Mouse (Mus musculus) c-Kit-positive CD71-negative TER-119-negative erythroid progenitor cells, embryonic 14.5 days (primary cell): ENCODE measurements around the gene Ube3a.
A peak's percentile ranks its signal among the peaks of the same experiment; 100 is the strongest.

Experiments used
- DNase-seq: peaks from one replicate; pipeline ENCODE4 v3.0.0-alpha.2; 2013; ENCODE audit warnings: low read depth

Gene Ube3a

DNA sequence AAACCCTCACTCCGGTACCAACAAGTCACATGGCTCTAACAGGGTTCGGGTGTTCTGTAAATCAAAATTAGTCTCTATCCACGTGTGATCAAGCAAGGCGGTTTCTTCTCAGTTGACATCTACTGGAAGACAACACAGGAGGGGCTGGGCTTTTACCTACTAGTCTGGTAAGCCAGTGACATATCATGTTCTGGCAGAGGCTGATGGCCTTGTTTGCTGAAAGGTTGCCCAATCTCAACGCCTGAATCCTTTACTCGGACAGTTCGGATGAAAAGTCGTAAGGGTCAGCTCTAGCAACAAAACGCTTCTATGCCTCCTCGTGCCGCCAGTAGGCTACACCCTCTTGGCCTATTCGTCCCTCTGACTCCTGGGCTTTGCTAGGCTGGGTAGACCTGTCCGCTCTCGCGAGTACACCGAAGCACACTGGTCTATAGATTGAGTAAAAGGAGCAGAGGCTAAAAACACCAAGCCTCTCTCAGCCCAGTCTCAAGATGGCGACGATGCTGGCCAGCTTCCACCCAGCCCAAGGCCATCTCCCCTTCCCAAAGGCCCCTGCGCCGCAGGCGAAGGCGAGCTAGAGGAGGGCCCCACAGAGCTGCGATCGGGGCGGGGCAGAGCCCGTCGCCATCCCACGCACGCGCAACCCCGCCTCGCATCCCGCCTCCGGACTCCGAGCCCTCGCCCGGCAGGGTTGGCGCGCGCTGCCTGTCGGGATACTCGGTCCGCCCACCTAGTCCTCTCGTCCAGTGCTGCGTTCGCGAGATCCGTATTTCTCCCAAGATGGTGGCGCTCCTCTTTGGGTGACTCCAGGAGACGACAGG, at the start of gene Ube3a:
Gene Ube3a (plus strand): TSS at position 706 of the 821 bp plus-strand sequence.
- DNase-seq: peak; percentile 87

DNA sequence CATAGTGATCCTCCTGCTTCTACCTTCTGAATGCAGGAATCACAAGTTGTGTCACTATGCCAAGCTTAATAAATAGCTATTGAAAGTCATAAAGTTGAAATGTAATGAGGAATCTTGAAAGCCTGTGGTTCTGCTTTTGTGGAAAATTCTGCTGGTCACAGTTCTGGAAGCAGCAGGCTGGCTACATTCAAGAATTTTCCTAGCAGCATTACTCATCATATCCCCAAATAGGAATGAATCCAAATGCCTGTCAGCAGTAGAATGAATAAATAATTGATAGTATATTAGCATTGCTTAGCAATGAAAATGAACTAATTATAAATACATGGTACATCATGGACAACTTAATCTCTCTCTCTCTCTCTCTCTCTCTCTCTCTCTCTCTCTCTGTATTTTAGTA, 35.7 kb upstream of the Ube3a start:
- no peak for DNase-seq

DNA sequence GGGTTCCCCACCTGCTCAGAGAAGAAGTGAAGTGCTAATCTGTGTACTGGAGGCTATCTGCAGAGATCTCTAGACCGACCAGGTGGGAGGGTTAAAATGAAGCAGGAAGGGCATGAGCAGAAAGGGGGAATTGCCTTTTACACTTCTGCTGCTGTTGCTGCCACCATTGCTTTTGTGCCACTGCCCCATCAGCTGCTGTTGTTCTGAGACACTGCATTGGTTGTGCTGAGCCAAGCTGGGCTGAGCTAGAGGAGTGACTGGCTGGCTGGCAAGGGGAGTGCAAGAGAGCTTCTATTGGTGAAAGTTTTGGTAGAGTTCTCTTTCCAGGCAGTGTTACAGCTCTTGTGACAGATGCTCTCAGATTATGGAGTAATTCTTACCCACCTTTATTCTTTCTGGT, 13.6 kb upstream of the Ube3a start:
- no peak for DNase-seq

DNA sequence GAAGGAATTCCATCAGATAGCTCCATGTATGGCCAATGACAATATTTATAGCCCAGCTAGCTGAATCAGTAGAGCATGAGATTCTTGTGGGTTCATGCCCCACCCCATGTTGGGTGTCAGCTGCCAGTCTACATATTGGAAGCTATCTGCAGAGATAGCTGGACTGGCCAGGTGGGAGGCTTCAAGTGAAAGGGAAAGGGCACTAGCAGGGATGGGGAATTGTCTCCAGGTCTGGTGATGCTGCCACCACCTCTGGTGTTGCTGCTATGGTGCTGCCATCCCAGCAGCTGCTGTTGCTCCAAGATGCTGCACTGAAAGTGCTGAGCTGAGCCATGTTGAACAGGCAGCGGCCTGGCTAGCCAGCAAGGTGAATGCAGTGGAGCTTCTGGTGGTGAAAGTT, 7.3 kb upstream of the Ube3a start:
- no peak for DNase-seq

DNA sequence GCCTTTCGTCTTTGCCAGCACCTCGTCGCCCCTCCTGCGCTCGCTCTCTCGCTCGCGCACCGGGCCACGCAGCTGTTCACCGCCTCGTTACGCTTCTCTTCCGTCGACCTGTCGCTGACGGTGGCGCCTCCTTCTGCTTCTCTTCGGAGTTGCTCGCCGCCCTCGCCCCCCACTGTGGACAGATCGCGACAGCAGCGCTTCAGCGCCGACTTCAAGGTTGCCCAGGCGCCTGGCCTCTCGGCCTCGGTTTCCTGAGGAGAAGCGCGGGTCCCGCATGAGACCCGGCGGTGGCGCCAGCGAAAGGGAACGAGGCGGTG, 274 bp downstream of the Ube3a start:
- DNase-seq: no peak

DNA sequence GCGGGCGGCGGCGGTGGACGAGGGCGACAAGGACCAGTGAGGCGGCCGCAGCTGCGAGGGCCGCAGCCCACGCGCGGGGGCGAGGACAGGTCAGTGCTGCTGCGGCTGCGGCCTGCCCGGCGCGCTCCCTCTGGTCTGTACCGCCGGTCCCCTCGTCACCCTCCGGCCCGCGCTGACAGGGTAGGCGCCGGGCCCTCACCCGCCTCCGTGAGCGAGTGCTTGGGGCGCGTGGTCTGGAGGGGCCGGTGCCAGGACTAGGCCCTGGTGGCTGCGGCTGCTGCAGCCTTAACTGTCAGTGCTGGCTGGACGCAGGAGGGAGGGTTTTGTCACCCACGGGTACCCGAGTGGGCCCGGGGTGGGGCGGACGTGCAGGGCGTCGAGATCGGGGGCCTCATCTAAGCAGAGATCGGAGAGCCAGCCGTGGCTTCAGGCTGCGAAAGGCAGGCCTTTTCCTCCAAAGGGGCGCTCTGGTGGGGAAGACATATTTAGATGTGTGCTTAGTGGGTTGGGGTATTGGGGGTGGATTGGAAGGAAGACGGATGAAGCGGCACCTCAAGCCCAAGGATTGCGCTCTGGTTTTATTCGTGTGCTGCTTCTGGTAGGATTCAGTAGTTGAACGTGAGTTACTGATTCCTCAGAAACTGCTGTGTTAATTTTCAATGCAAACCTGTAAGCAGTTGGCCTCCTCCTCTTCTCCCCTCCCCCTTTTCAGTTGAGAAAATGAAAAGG, 797 bp downstream of the Ube3a start:
- no peak for DNase-seq

DNA sequence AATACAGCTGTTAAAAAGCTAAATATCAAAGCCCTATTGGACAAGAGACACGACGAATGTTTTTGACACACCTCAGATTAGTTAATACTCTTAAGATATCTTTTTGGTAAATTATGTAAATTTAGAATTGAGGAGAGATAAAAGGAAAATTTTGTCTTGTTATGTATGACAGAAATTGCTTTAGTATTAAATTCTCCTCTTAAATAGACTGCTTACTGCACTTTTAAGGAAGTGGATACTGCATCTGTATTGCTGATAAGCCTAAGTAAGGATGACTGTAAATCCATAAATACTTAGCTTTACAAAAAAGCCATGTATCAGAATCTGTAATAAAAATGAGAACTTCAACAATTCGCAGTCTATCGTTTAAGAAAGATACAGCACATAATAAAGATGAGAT, 1.8 kb downstream of the Ube3a start:
- DNase-seq: no peak

DNA sequence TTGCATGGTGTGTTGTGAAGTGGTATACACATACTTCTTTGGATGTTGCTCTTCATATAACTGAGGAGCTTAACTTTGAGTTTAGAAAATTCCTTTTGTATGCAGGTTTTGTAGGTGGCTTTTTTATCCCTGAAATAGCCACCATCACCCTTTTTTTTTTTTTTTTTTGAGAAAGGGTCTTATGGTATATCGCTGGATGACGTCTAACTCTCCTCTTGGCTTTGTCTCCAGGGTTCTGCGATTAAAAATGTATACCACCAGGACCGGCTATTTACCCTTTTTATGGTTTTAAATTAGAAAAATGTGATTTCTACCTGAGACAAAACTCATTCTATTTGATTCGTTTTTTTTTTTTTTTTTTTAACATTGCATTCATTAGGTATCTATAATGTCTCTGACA, 2.2 kb downstream of the Ube3a start:
- DNase-seq: no peak

DNA sequence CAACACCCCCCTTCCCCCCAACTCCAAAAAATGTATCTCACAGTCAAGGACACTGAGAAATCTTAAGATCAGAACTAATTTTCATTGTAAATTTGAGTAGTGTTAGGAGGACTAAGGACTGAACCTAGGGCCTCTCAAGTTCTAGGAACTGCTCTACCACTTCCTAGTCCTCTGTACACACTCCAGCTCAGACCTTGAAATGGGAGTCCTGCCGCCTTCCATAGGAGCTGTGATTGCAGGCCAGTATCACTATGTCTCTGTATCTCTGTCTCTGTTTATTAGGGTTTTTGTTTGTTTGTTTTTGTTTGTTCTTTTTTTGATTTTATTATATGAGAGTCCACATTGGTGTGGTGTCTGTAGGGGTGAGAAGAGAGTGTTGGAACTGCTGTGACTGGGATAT, 3.4 kb downstream of the Ube3a start:
- no peak for DNase-seq

DNA sequence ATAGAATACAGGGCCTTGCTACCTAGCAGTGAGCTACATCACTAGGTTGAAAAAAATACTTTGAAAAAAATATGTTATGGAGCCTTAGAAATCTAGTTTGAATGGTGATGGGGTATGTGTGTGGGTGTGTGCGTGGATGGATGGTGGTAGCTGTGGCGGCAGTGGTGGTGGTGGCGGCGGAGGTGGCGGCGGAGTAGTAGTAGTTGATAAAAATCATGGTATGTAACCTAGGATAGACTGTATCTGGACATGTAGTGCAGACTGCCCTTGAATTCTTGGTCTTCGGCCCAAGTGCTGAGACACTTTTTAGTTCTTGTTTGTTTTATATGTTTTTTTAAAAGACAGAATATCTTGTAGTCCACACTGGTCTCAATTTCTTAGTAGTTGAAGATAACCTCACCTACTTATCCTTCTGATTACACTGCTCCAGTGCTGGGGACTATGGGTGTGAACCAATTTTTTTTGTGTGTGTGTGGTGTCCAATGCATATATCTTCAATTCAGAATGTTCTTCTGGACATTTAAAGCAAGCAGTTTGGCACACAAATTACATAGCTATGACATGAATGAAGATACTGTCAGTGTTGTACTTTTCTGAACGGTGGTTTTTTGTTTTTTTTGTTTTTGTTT, 6.3 kb downstream of the Ube3a start:
- no peak for DNase-seq

DNA sequence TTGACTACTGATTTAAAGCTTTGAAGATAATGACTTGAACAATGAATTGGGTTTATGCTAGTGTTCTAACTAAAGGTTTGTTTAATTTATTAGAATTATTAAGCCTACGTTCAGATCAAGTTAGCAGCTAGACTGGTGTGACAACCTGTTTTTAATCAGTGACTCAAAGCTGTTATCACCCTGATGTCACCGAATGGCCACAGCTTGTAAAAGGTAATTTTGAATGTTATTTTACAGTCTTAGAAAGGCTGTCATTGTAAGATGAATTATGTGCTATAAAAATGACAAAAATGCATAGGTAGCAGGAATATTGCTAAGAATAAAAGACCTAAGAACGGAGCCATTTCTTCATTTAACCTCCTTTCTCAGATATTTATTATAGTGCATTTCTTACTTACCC, 14.7 kb downstream of the Ube3a start:
- DNase-seq: no peak

DNA sequence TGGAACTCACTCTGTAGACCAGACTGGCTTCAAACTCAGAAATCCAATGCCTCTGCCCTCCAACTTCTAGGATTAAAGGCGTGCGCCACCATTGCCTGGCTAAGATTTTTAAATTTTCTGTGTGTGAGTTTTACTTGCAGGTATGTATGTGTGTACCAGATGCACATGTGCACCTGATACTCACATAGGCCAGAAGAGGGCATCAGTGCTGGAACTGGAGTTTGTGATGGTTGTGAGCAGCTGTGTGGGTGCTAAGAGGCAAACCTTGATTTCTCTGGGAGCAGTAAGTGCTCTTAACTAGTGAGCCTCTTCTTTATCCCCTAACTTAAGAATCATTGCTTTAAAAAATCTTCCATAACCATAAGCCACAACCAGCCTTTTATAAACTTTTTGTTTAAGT, 17.0 kb downstream of the Ube3a start:
- DNase-seq: no peak

DNA sequence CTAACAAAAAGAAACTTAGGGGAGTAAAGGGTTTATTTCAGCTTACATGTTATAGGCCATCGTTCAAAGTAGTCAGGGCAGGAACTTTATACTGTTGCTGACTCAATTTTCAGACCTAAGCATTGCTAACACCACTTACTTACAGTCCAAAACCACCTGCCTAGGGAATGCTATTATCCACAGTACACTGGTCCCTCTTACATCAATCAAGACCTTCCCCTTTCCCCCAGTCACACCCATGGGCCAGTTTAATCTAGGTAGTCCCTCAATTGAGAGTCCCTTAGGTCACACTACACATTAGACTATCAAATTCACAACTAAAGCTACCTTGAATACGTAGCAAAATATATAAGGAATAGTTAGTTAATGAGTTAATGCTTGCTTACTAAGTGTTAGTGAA, 24.8 kb downstream of the Ube3a start:
- no peak for DNase-seq

DNA sequence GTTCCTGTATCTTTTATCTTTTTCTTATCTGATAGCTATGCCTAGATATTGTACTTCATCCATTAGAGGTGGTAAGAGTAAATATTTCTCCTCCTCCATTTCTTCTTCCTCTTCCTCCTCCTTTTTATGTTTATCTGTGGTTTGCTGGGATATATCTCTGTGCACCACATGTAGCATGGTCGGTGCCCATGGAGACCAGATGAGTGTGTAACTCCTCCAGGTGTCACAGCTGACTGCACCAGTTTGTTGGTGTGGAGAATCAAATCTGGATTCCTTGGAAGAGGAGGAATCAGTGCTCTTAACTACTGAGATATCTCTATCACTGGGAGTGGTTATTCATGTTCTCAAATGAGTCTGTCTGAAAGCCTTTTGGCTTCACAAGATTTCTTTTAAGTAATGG, 37.0 kb downstream of the Ube3a start:
- DNase-seq: no peak

DNA sequence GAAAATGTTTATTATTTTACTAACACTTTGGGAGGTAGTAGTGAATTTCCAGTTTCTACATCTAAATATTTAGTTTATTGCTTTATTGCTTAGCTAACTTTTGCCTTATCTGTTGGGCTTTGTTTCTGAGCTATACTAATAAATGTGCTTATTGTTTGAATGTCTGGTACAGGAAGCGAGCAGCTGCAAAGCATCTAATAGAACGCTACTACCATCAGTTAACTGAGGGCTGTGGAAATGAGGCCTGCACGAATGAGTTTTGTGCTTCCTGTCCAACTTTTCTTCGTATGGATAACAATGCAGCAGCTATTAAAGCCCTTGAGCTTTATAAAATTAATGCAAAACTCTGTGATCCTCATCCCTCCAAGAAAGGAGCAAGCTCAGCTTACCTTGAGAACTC, 43.2 kb downstream of the Ube3a start:
- no peak for DNase-seq

DNA sequence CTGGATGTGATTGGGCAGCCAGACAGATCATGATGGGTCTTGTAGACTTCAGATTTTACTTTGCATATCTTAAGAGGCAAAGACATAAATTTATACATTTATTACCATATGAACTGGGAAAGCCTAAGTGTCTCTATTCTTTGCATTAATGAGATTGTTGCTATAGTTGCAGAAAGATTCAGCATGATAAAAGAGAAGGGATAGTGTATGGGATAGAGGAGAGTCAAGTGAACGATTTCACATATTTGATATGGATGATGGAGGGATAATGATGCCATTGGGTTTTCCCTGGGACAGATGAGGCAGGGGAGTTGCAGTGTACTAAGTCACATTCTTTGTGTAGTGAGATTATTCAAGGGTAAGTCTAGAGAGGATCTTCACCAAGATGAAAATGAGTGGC, 84.0 kb downstream of the Ube3a start:
- DNase-seq: no peak

DNA sequence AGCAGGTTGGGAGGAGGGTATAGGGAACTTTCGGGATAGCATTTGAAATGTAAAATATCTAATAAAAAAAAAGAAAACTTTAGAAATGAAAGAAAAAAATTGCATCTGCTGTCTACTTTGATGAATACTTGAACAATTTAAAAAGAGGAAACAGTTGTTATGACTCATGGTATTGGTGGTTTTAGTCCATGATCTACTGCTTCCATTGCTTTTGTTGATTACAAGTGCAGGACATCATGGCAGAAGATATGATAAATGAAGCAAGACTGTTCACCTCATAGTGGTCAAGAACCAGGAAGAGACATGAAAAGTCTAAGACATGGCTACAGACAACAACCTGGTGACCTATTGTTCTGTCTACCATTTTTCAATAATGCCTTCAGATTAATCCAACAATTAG, 94.2 kb downstream of the Ube3a start:
- peak; percentile 4 for DNase-seq
